Mouse (Mus musculus): ENCODE data around the gene Tcf20. TPM values are rescaled to one million over a fixed set of nuclear protein-coding genes. Genes with fewer than 3 reads are reported as not detected.

The Tcf20 gene
- polyA plus RNA-seq (2014; fragmentation: Nextera tagmentation; extraction: Ambion mirVana), result 12.6 and 14.8 TPM in 2 replicates

- no peak within 1 kb of the TSS for H3K27ac ChIP-seq (ENCODE audit: low read depth, low read length)
Observed at GRCm38 (mm10) chr15:82987732-82988112, at the start of gene Tcf20. Gene Tcf20 (minus strand): TSS chr15:82987872.

GRCm38 (mm10) chr15:83036900-83037519 lies 49.3 kb upstream of the Tcf20 start:
- Histone ChIP-seq H3K27me3 (ENCODE audit: control insufficient read depth, insufficient read depth, low read length) (peaks cover 16% of the 10 kb centered on the region; the same call in 1 of the 2 replicates), H3K9me3 (ENCODE audit: control insufficient read depth, low read length) (no peaks in the 10 kb centered on the region), H3K9ac (ENCODE audit: low read depth, low read length) (no peak overlapping the region), H3K4me1 (replicated peaks; ENCODE audit: control insufficient read depth, insufficient read depth, low read length) (peaks cover 19% of the 10 kb centered on the region), H3K36me3 (ENCODE audit: control insufficient read depth, insufficient read depth, low read length) (no peaks in the 10 kb centered on the region), H3K4me2 (replicated peaks; ENCODE audit: low read depth, low read length) (no peak overlapping the region), H3K27ac (ENCODE audit: low read depth, low read length) (no peak overlapping the region), H3K4me3 (ENCODE audit: low read depth, low read length) (no peak overlapping the region)
- ATAC-seq (ENCODE audit: low FRiP score) (no peak), DNase-seq (ENCODE audit: low spot score) (no peak)
- 90% methylated on average over 14 of the region's 14 CpGs for WGBS

More at GRCm38 (mm10) chr15:82987732-82988112, at the start of gene Tcf20:
- no peaks in the 10 kb centered on the region for H3K9me3 ChIP-seq (ENCODE audit: control insufficient read depth, low read length)
- peak within 1 kb of the TSS; percentile 40 for H3K4me3 ChIP-seq (ENCODE audit: low read depth, low read length)
- no peaks in the 10 kb centered on the region for H3K36me3 ChIP-seq (ENCODE audit: control insufficient read depth, insufficient read depth, low read length)
- WGBS, result under 1% methylated on average over 20 of the region's 20 CpGs
- H3K27me3 ChIP-seq (ENCODE audit: control insufficient read depth, insufficient read depth, low read length), result peaks cover 23% of the 10 kb centered on the region
- DNase-seq (ENCODE audit: low spot score) (peak; percentile 92), ATAC-seq (ENCODE audit: low FRiP score) (peak; percentile 90)
- H3K9ac ChIP-seq (ENCODE audit: low read depth, low read length), result peak within 1 kb of the TSS; percentile 52
- peaks cover 16% of the 10 kb centered on the region for H3K4me1 ChIP-seq (replicated peaks; ENCODE audit: control insufficient read depth, insufficient read depth, low read length)
- peak within 1 kb of the TSS; percentile 88 for H3K4me2 ChIP-seq (replicated peaks; ENCODE audit: low read depth, low read length)

GRCm38 (mm10) chr15:83036089-83036488 lies 48.4 kb upstream of the Tcf20 start:
- no peaks in the 10 kb centered on the region for H3K9me3 ChIP-seq (ENCODE audit: control insufficient read depth, low read length)
- no peak for ATAC-seq (ENCODE audit: low FRiP score)
- no peak overlapping the region for H3K9ac ChIP-seq (ENCODE audit: low read depth, low read length)
- H3K27me3 ChIP-seq (ENCODE audit: control insufficient read depth, insufficient read depth, low read length), result peaks cover 16% of the 10 kb centered on the region; the same call in 1 of the 2 replicates
- H3K4me2 ChIP-seq (replicated peaks; ENCODE audit: low read depth, low read length), result no peak overlapping the region
- DNase-seq (ENCODE audit: low spot score), result no peak
- no peaks in the 10 kb centered on the region for H3K36me3 ChIP-seq (ENCODE audit: control insufficient read depth, insufficient read depth, low read length)
- 56% methylated on average over 7 of the region's 7 CpGs for WGBS
- H3K27ac ChIP-seq (ENCODE audit: low read depth, low read length), result no peak overlapping the region
- H3K4me3 ChIP-seq (ENCODE audit: low read depth, low read length), result no peak overlapping the region
- peaks cover 19% of the 10 kb centered on the region for H3K4me1 ChIP-seq (replicated peaks; ENCODE audit: control insufficient read depth, insufficient read depth, low read length)

GRCm38 (mm10) chr15:83034275-83034977 lies 46.8 kb upstream of the Tcf20 start:
- 11% methylated on average over 17 of the region's 17 CpGs for WGBS
- 0 out of 2 replicates have a peak overlapping the region, but pooled peaks have one; percentile 23 for H3K9ac ChIP-seq (ENCODE audit: low read depth, low read length)

GRCm38 (mm10) chr15:83032981-83033541 lies 45.4 kb upstream of the Tcf20 start, which contains the start of gene Nfam1:
Gene Nfam1 (minus strand): TSS chr15:83033306.
- ATAC-seq (ENCODE audit: low FRiP score), result no peak
- Histone ChIP-seq H3K9ac (ENCODE audit: low read depth, low read length) (0 out of 2 replicates have a peak within 1 kb of the TSS, but pooled peaks have one; percentile 15), H3K4me2 (replicated peaks; ENCODE audit: low read depth, low read length) (no peak within 1 kb of the TSS), H3K36me3 (ENCODE audit: control insufficient read depth, insufficient read depth, low read length) (no peaks in the 10 kb centered on the region), H3K27me3 (ENCODE audit: control insufficient read depth, insufficient read depth, low read length) (peaks cover 13% of the 10 kb centered on the region; the same call in 1 of the 2 replicates), H3K27ac (ENCODE audit: low read depth, low read length) (no peak within 1 kb of the TSS), H3K4me1 (replicated peaks; ENCODE audit: control insufficient read depth, insufficient read depth, low read length) (peaks cover 28% of the 10 kb centered on the region), H3K4me3 (ENCODE audit: low read depth, low read length) (no peak within 1 kb of the TSS), H3K9me3 (ENCODE audit: control insufficient read depth, low read length) (no peaks in the 10 kb centered on the region)
- no peak for DNase-seq (ENCODE audit: low spot score)
- WGBS, result 43% methylated on average over 17 of the region's 17 CpGs

More at GRCm38 (mm10) chr15:83034275-83034977, 46.8 kb upstream of the Tcf20 start:
- no peaks in the 10 kb centered on the region for H3K36me3 ChIP-seq (ENCODE audit: control insufficient read depth, insufficient read depth, low read length)
- peak; percentile 41; the same call in 1 of the 2 replicates for ATAC-seq (ENCODE audit: low FRiP score)
- H3K4me1 ChIP-seq (replicated peaks; ENCODE audit: control insufficient read depth, insufficient read depth, low read length), result peaks cover 28% of the 10 kb centered on the region
- no peak overlapping the region for H3K4me3 ChIP-seq (ENCODE audit: low read depth, low read length)
- peak; percentile 64 for DNase-seq (ENCODE audit: low spot score)
- H3K9me3 ChIP-seq (ENCODE audit: control insufficient read depth, low read length), result no peaks in the 10 kb centered on the region
- peaks cover 13% of the 10 kb centered on the region; the same call in 1 of the 2 replicates for H3K27me3 ChIP-seq (ENCODE audit: control insufficient read depth, insufficient read depth, low read length)
- H3K4me2 ChIP-seq (replicated peaks; ENCODE audit: low read depth, low read length), result peak overlapping the region; percentile 19; the same call in 1 of the 2 replicates
- no peak overlapping the region for H3K27ac ChIP-seq (ENCODE audit: low read depth, low read length)

GRCm38 (mm10) chr15:83030884-83031283 lies 43.2 kb upstream of the Tcf20 start:
- H3K4me1 ChIP-seq (replicated peaks; ENCODE audit: control insufficient read depth, insufficient read depth, low read length), result peaks cover 30% of the 10 kb centered on the region
- no peaks in the 10 kb centered on the region for H3K9me3 ChIP-seq (ENCODE audit: control insufficient read depth, low read length)
- H3K27me3 ChIP-seq (ENCODE audit: control insufficient read depth, insufficient read depth, low read length), result 0 out of 2 replicates have a peak, but pooled peaks cover 10% of the 10 kb centered on the region
- H3K4me3 ChIP-seq (ENCODE audit: low read depth, low read length), result no peak overlapping the region
- no peak overlapping the region for H3K4me2 ChIP-seq (replicated peaks; ENCODE audit: low read depth, low read length)
- DNase-seq (ENCODE audit: low spot score) (no peak), ATAC-seq (ENCODE audit: low FRiP score) (no peak)
- 53% methylated on average over 4 of the region's 4 CpGs for WGBS
- no peaks in the 10 kb centered on the region for H3K36me3 ChIP-seq (ENCODE audit: control insufficient read depth, insufficient read depth, low read length)
- H3K9ac ChIP-seq (ENCODE audit: low read depth, low read length), result no peak overlapping the region
- H3K27ac ChIP-seq (ENCODE audit: low read depth, low read length), result no peak overlapping the region

- Histone ChIP-seq H3K4me2 (replicated peaks; ENCODE audit: low read depth, low read length) (no peak overlapping the region), H3K4me3 (ENCODE audit: low read depth, low read length) (no peak overlapping the region), H3K27me3 (ENCODE audit: control insufficient read depth, insufficient read depth, low read length) (0 out of 2 replicates have a peak, but pooled peaks cover 10% of the 10 kb centered on the region), H3K9me3 (ENCODE audit: control insufficient read depth, low read length) (no peaks in the 10 kb centered on the region), H3K27ac (ENCODE audit: low read depth, low read length) (peak overlapping the region; percentile 80), H3K4me1 (replicated peaks; ENCODE audit: control insufficient read depth, insufficient read depth, low read length) (peaks cover 36% of the 10 kb centered on the region), H3K36me3 (ENCODE audit: control insufficient read depth, insufficient read depth, low read length) (no peaks in the 10 kb centered on the region), H3K9ac (ENCODE audit: low read depth, low read length) (peak overlapping the region; percentile 8; the same call in 1 of the 2 replicates)
- DNase-seq (ENCODE audit: low spot score) (peak; percentile 61), ATAC-seq (ENCODE audit: low FRiP score) (peak; percentile 21; the same call in 1 of the 2 replicates)
- 37% methylated on average over 11 of the region's 11 CpGs for WGBS
Observed at GRCm38 (mm10) chr15:83029725-83030718, 42.4 kb upstream of the Tcf20 start.

- Histone ChIP-seq H3K4me2 (replicated peaks; ENCODE audit: low read depth, low read length) (no peak overlapping the region), H3K4me3 (ENCODE audit: low read depth, low read length) (no peak overlapping the region), H3K36me3 (ENCODE audit: control insufficient read depth, insufficient read depth, low read length) (no peaks in the 10 kb centered on the region), H3K27me3 (ENCODE audit: control insufficient read depth, insufficient read depth, low read length) (0 out of 2 replicates have a peak, but pooled peaks cover 2% of the 10 kb centered on the region), H3K4me1 (replicated peaks; ENCODE audit: control insufficient read depth, insufficient read depth, low read length) (peaks cover 19% of the 10 kb centered on the region), H3K9me3 (ENCODE audit: control insufficient read depth, low read length) (no peaks in the 10 kb centered on the region), H3K9ac (ENCODE audit: low read depth, low read length) (no peak overlapping the region), H3K27ac (ENCODE audit: low read depth, low read length) (no peak overlapping the region)
- no peak for ATAC-seq (ENCODE audit: low FRiP score)
- DNase-seq (ENCODE audit: low spot score), result no peak
- WGBS, result 58% methylated on average over 8 of the region's 8 CpGs
Observed at GRCm38 (mm10) chr15:83026129-83026528, 38.5 kb upstream of the Tcf20 start.

All from hindbrain, embryonic 11.5 days (tissue).